Mouse (Mus musculus) heart, postnatal 25 days (tissue): ENCODE measurements at regions not wholly inside any gene's neighbourhood (a gene's known extent, or its start where the extent isn't known, plus 50 kb on each side); places are given as distances from the start of the nearest gene placed in this dataset.

Experiments
- DNase-seq: peaks from one replicate; pipeline ENCODE4 v3.0.0; 2022; ENCODE audit warnings: low spot score
- intact Hi-C: fragments of 180-260 bp; cut with DNase I; formaldehyde crosslinking; loops from one replicate; pipeline ENCODE4 v1.15.1; 2025

- intact Hi-C loops = no loop called here
- DNase-seq = no peak
Observed at GRCm38 (mm10) chr4:125865728-125866127, 158.6 kb upstream of the Csf3r start.

GRCm38 (mm10) chr4:125871211-125871610 is 153.1 kb upstream of the Csf3r start:
- intact Hi-C loops = no loop called here

GRCm38 (mm10) chr4:125880028-125880427 is 144.3 kb upstream of the Csf3r start:
- no peak for DNase-seq
- intact Hi-C loops = no loop called here

More at GRCm38 (mm10) chr4:125871211-125871610, 153.1 kb upstream of the Csf3r start:
- DNase-seq = no peak

- no peak for DNase-seq
- intact Hi-C loops = no loop called here
Observed at GRCm38 (mm10) chr4:125882531-125882930, 141.8 kb upstream of the Csf3r start.

- DNase-seq = no peak
- intact Hi-C loops = no loop called here
Observed at GRCm38 (mm10) chr4:125890510-125890909, 133.8 kb upstream of the Csf3r start.

- intact Hi-C loops = no loop called here
- DNase-seq = no peak
Observed at GRCm38 (mm10) chr4:125893139-125893538, 131.2 kb upstream of the Csf3r start.

GRCm38 (mm10) chr4:125897707-125898106 is 126.6 kb upstream of the Csf3r start:
- no peak for DNase-seq
- intact Hi-C loops = no loop called here

- intact Hi-C loops = no loop called here
- DNase-seq = no peak
Observed at GRCm38 (mm10) chr4:125898631-125899348, 125.6 kb upstream of the Csf3r start.

- no peak for DNase-seq
- intact Hi-C loops = no loop called here
Observed at GRCm38 (mm10) chr4:125901546-125902276, 122.6 kb upstream of the Csf3r start.

- intact Hi-C loops = no loop called here
- DNase-seq = no peak
Observed at GRCm38 (mm10) chr4:125906296-125906695, 118.1 kb upstream of the Csf3r start.

GRCm38 (mm10) chr4:125908901-125909300 is 115.4 kb upstream of the Csf3r start:
- intact Hi-C loops = no loop called here
- DNase-seq = no peak

- DNase-seq = no peak
- intact Hi-C loops = no loop called here
Observed at GRCm38 (mm10) chr4:125911541-125912270, 112.6 kb upstream of the Csf3r start.

- DNase-seq = no peak
- intact Hi-C loops = no loop called here
Observed at GRCm38 (mm10) chr4:125912444-125913049, 111.8 kb upstream of the Csf3r start.

GRCm38 (mm10) chr4:125915166-125915565 is 109.2 kb upstream of the Csf3r start:
- intact Hi-C loops = no loop called here
- no peak for DNase-seq

- DNase-seq = no peak
- intact Hi-C loops = no loop called here
Observed at GRCm38 (mm10) chr4:125917210-125917609, 107.1 kb upstream of the Csf3r start.

- intact Hi-C loops = loop anchor here (5.0 kb wide), 1 partner anchor 434 kb away; no protein-coding TSS in a partner anchor
Observed at GRCm38 (mm10) chr4:125921550-125922316, 102.6 kb upstream of the Csf3r start.

GRCm38 (mm10) chr4:125922317-125922878 is 102.0 kb upstream of the Csf3r start:
- DNase-seq = no peak
- intact Hi-C loops = loop anchor here (5.0 kb wide), 1 partner anchor 435 kb away; no protein-coding TSS in a partner anchor

More at GRCm38 (mm10) chr4:125921550-125922316, 102.6 kb upstream of the Csf3r start:
- no peak for DNase-seq

- no peak for DNase-seq
- intact Hi-C loops = loop anchor here (5.0 kb wide), 1 partner anchor 436 kb away; no protein-coding TSS in a partner anchor
Observed at GRCm38 (mm10) chr4:125923225-125923624, 101.1 kb upstream of the Csf3r start.

- DNase-seq = no peak
- intact Hi-C loops = no loop called here
Observed at GRCm38 (mm10) chr4:125928196-125928595, 96.2 kb upstream of the Csf3r start.
